Mouse (Mus musculus) testis, adult 2 months (tissue): Measurements from ENCODE around the gene Spred1.

Experiments used
- CTCF ChIP-seq: fragments of 200-500 bp; IDR thresholded peaks from 2 replicates; pipeline ENCODE4 v1.5.1; 2012; ENCODE audit warnings: low read depth, mild to moderate bottlenecking, inconsistent platforms, low read length, moderate library complexity; ENCODE audit not compliant: control insufficient read depth, insufficient read depth, insufficient replicate concordance
- POLR2A ChIP-seq: fragments of 200-500 bp; IDR thresholded peaks from 2 replicates; pipeline ENCODE4 v1.6.1; 2012; ENCODE audit warnings: low read depth, mild to moderate bottlenecking, inconsistent platforms, low read length, moderate library complexity; ENCODE audit not compliant: control insufficient read depth

DNA sequence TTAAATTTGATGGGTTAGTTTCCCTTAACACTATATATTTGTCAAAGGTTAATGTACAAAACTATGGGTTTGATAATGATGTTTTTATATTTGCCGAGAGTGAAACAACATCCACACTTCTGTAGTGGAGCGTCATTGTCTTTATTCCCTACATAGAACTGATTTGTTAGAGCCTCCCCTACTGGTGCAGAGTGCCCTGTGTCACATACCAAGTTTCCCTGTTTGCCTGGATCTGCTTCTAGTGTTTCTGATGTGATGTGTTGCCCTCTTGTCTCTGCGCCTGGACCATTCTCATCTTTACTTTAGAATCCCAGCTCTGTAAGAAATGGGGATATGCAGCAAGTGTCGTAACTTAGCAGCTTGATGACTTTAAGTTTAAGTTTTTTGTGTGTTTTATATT lies 51.8 kb downstream of the Spred1 start:
- TF ChIP-seq CTCF (no peak), POLR2A (no peak)
